Mouse (Mus musculus) stomach, postnatal 0 days (tissue): Measurements from ENCODE around the gene Naa16.

Experiments
- CTCF ChIP-seq: IDR thresholded peaks from 2 replicates; pipeline ENCODE4 v1.5.1; 2016; ENCODE audit warnings: antibody characterized with exemption, low read depth, mild to moderate bottlenecking, moderate library complexity
- EP300 ChIP-seq: optimal IDR thresholded peaks from 2 replicates; pipeline ENCODE3; 2016; ENCODE audit warnings: antibody characterized with exemption

DNA sequence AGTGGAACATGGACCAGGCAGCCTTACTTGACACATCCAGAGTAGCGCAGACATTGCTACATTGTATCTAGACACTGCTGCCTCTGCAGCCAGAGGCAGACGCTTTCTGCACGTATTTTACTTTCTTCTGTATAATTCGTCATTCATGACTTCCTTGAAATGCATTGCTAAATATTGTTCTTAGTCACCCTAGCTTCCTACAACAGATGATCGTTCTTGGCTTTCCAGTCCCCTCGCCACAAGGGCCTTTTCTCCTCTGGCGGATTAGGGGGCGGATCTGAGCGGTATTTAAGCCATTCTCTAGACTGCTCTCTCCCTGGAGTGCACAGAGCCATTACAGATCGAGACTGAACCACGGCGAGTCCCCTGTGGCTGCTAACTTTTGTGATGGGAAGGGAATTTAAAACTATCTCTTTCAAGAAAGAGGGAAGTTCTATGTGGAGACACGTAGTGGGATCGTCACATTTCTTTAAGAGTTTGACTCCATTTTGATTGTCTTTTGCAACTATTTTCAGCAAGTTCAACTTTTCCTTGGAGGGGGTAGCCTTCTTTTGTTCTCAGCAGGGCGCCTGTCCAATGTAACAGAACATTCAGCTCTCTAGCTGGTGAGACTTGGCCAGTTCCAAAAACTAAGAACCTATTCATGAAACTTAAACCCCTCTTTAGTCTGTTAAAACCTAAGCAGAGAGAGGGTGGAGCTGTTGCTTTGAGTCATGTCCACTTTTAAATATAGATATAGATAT is 99.7 kb downstream of the Naa16 start:
- no peak for TF ChIP-seq CTCF
- no peak for TF ChIP-seq EP300
